ENCODE assay signal across 8 mouse cellular contexts in the genomic region with DNA sequence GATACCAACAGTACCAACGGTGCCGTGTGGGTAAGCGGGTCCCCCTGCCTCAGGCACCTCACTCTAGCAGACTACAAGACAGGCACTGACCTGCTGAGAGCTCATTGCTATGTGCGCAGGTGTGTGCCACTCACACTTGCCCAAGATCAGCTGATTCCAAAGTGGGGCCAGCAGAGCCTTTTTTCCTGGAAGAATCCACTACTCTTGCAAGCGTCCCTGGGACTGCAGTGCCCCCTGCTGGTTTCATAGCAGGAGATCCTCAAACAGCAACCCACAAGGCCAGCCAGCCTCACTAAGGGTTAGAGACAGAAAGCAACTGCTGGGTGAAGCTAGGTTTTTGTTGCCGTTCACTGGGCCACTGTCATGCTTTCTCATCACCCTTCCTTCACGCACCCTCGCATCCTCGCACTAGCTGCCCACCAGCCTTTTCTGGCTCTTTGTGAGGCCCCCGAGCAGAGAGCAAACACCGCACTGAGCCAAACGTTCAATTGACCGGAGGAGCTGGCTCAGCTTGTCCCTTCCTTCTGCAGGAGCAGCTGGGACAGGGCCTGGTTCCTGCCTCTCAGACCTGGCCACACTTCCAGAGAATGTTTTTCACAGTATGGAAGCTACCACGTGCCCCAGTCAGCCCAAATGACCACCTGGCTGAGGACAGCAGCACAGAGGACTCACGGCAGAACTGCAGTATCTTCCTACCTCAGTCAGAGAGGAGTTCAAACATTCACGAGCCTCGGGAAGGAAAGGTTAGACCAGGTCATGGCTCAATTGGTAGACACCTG. TPM values are rescaled to one million over a fixed set of nuclear protein-coding genes. Genes with fewer than 3 reads are reported as not detected.
A peak's percentile ranks its signal among the peaks of the same experiment; 100 is the strongest.
DNase-seq lines count a peak whose midpoint lies in the region; ATAC-seq and TF ChIP-seq lines count a peak whose summit lies in the region.

No protein-coding gene starts in this region.

- TF ChIP-seq POLR2A in limb, embryonic 14.5 days (IDR thresholded peaks at IDR 0.05; ENCODE audit: borderline replicate concordance, extremely low read depth, insufficient read depth, insufficient read length), result no peak

- H3K4me3 ChIP-seq in E14TG2a.4 (replicated peaks; ENCODE audit: low read length), result no peak overlapping the region
- H3K4me3 ChIP-seq in limb, embryonic 14.5 days (replicated peaks; ENCODE audit: low read length), result no peak overlapping the region

- H3K36me3 ChIP-seq in E14TG2a.4 (ENCODE audit: insufficient read depth, low read length), result peaks cover 95% of the 10 kb centered on the region
- H3K36me3 ChIP-seq in limb, embryonic 14.5 days (ENCODE audit: control insufficient read depth, insufficient read depth, low read length), result peaks cover 36% of the 10 kb centered on the region

- DNase-seq in 3T3-L1 (ENCODE audit: low read depth, low spot score), result peak; percentile 77
- peak; percentile 78 for DNase-seq in cerebellum, adult 11 months
- peak; percentile 69 for DNase-seq in forelimb bud, embryonic 11.5 days (ENCODE audit: low read depth, low spot score)
- DNase-seq in kidney, adult 9 months, result peak; percentile 72
- peak; percentile 64 for DNase-seq in limb, embryonic 14.5 days (ENCODE audit: low spot score)
- DNase-seq in retina, adult 2 months (ENCODE audit: low read depth, low spot score), result peak; percentile 32
- no peak for DNase-seq in spleen, postnatal 36 days (ENCODE audit: low spot score in 2 of 2)

- no peak overlapping the region for H3K27ac ChIP-seq in limb, embryonic 14.5 days (replicated peaks; ENCODE audit: low read depth, low read length)

- 82% methylated on average over 17 of the region's 17 CpGs for WGBS in limb, embryonic 14.5 days

- no peak overlapping the region for H3K9ac ChIP-seq in limb, embryonic 14.5 days (ENCODE audit: low read depth, low read length, severe bottlenecking)

- H3K27me3 ChIP-seq in E14TG2a.4 (ENCODE audit: insufficient read depth, low read length), result no peaks in the 10 kb centered on the region
- H3K27me3 ChIP-seq in limb, embryonic 14.5 days (ENCODE audit: control insufficient read depth, insufficient read depth, low read length), result no peaks in the 10 kb centered on the region

- ATAC-seq in limb, embryonic 14.5 days (ENCODE audit: low FRiP score, low read depth), result peak; percentile 41; the same call in 1 of the 2 replicates

- H3K4me1 ChIP-seq in E14TG2a.4 (replicated peaks; ENCODE audit: low read depth, low read length), result peaks cover 60% of the 10 kb centered on the region
- no peaks in the 10 kb centered on the region for H3K4me1 ChIP-seq in limb, embryonic 14.5 days (ENCODE audit: control insufficient read depth, insufficient read depth, low read length)

- peak; percentile 40 for TF ChIP-seq CTCF in E14TG2a.4 (conservative IDR thresholded peaks at IDR 0.05; ENCODE audit: low read length)

- no peaks in the 10 kb centered on the region for H3K9me3 ChIP-seq in E14TG2a.4 (ENCODE audit: low read length)
- no peaks in the 10 kb centered on the region for H3K9me3 ChIP-seq in limb, embryonic 14.5 days (ENCODE audit: control insufficient read depth, low read length)

- H3K4me2 ChIP-seq in limb, embryonic 14.5 days (replicated peaks; ENCODE audit: low read depth, low read length, severe bottlenecking), result no peak overlapping the region

RNA-seq across cellular contexts. Expression of gene Ndufaf8, which starts 22.1 kb away (rescaled TPM):
- 33.9 and 40.0 TPM in 2 replicates for polyA plus RNA-seq in limb, embryonic 14.5 days (2012; rRNA removed)
- polyA plus RNA-seq in limb, embryonic 14.5 days (2014; fragmentation: Nextera tagmentation; extraction: Ambion mirVana), result 81.2 and 85.2 TPM in 2 replicates

RNA-seq across cellular contexts. Expression of gene Tepsin, which starts 22.3 kb away (rescaled TPM):
- 50.4 and 61.9 TPM in 2 replicates for polyA plus RNA-seq in limb, embryonic 14.5 days (2012; rRNA removed)
- polyA plus RNA-seq in limb, embryonic 14.5 days (2014; fragmentation: Nextera tagmentation; extraction: Ambion mirVana), result 14.8 and 17.1 TPM in 2 replicates

RNA-seq across cellular contexts. Expression of gene Slc38a10, which starts 30.3 kb away (rescaled TPM):
- 92.3 and 134 TPM in 2 replicates for polyA plus RNA-seq in limb, embryonic 14.5 days (2012; rRNA removed)
- polyA plus RNA-seq in limb, embryonic 14.5 days (2014; fragmentation: Nextera tagmentation; extraction: Ambion mirVana), result 71.9 and 76.1 TPM in 2 replicates

RNA-seq across cellular contexts. Expression of gene Cep131, which starts 34.2 kb away (rescaled TPM):
- 26.6 and 31.7 TPM in 2 replicates for polyA plus RNA-seq in limb, embryonic 14.5 days (2012; rRNA removed)
- 23.3 and 23.8 TPM in 2 replicates for polyA plus RNA-seq in limb, embryonic 14.5 days (2014; fragmentation: Nextera tagmentation; extraction: Ambion mirVana)

Comparison
In these comparisons a context has a peak if more than half of its experiments do, and no peak if none do; other contexts are left out.
1. DNase-seq: peak in 3T3-L1 (single experiment), cerebellum, adult 11 months (single experiment), forelimb bud, embryonic 11.5 days (single experiment), kidney, adult 9 months (single experiment), limb, embryonic 14.5 days (single experiment) and retina, adult 2 months (single experiment); none in spleen, postnatal 36 days (0 of 2).